Mouse (Mus musculus) adrenal gland, postnatal 4 days (tissue): ENCODE results near the gene Rhot1. TPM values are rescaled to one million over a fixed set of nuclear protein-coding genes. Genes with fewer than 3 reads are reported as not detected.
"Not testable (repeated sequence)": the region's sequence is repeated elsewhere in the genome, so short reads cannot be mapped to it uniquely, and the experiment has no call there.

Source experiments
- DNase-seq, 2 experiments: peaks; one replicate each; pipeline ENCODE4 v3.0.0; 2021 to 2022; ENCODE audit warnings: low spot score in 2 of 2, mixed read lengths in 2 of 2
- long read RNA-seq, 2 experiments: library from polyadenylated mRNA; stranded (forward); transcript quantifications; one replicate each; pipeline ENCODE4 v2.0.0; 2021
- total RNA-seq, 2 experiments: library from RNA; stranded (reverse); gene quantifications; 2 replicates each; pipeline ENCODE4 v1.2.3; 2021

Gene Rhot1
- total RNA-seq, result 10 to 100 TPM; 61.4 to 65.9 TPM
- long read RNA-seq, experiment 1, full-length matches to known transcripts, result 37 of 52 reads
- long read RNA-seq, experiment 1, partial matches to known transcripts, result 5 of 52 reads
- long read RNA-seq, experiment 1, other reads (novel, unspliced or antisense), result 10 of 52 reads
- long read RNA-seq, experiment 2, full-length matches to known transcripts, result 91 of 116 reads
- long read RNA-seq, experiment 2, partial matches to known transcripts, result 8 of 116 reads
- long read RNA-seq, experiment 2, other reads (novel, unspliced or antisense), result 17 of 116 reads

DNA sequence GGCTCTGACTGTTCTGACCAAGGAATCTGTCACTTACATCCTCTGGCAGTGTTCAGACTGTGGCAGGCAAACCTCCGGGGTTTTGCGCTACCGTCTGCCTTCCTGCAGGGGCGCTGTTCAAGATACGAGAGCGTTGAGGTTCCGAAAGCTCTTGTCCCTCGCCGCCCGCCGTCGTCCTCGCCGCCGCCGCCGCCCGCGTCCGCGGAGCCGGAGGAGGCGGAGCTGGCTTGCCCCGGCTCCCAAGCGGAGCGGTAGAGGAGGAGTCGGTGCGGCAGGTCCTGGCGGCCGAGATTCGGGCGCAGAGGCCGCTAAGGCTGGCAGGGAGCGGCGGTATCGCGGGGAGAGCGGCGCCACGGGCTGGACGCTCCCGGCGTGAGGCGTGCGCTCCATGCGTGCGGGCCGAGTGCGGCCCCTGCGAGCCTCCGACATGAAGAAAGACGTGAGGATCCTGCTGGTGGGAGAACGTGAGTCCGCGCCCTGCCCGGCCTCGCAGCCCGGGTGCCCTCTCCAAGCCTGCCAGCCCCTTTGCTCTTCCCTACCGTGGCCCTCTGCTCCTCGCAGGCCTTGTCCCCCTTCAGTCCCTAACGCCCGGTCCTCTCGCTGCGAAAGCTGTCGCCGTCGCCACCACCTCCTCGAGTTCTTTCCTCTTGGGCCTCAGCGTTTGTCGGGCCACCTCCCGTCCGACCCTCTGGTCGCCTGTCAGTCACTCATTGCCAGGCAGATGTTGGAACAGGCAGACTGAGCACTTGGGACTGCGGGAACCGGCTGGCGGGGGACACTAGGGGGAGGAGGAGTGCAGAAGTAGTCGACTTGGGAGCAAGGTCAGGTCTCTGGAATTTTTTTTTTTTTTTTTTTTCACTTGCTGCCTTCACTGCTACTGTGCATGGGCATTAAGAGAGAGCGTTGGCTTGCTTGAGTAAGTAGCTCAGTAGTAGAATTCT is at the start of gene Rhot1:
Rhot1 (plus strand) TSS at position 160 of the 941 bp plus-strand sequence.
- DNase-seq, result peak; percentile 95 to 96

DNA sequence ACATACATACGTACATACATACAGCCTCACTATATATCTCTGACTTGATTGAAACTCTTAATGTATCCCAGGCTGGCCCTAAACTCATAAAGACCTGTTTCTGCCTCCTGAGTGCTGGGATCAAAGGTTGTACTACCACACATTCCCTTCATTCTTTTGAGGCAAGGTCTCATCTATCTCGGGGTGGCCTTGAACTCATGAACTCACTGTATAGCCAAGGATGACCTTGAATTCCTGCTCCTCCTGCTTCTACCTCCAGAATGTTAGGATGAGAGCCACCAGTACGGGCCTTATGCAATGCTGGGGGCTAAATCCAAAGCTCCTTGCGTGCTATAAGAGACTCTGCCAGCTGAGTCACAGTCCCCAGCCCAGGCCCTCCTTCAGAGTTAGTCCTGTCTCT is 47.8 kb upstream of the Rhot1 start:
- no peak for DNase-seq

DNA sequence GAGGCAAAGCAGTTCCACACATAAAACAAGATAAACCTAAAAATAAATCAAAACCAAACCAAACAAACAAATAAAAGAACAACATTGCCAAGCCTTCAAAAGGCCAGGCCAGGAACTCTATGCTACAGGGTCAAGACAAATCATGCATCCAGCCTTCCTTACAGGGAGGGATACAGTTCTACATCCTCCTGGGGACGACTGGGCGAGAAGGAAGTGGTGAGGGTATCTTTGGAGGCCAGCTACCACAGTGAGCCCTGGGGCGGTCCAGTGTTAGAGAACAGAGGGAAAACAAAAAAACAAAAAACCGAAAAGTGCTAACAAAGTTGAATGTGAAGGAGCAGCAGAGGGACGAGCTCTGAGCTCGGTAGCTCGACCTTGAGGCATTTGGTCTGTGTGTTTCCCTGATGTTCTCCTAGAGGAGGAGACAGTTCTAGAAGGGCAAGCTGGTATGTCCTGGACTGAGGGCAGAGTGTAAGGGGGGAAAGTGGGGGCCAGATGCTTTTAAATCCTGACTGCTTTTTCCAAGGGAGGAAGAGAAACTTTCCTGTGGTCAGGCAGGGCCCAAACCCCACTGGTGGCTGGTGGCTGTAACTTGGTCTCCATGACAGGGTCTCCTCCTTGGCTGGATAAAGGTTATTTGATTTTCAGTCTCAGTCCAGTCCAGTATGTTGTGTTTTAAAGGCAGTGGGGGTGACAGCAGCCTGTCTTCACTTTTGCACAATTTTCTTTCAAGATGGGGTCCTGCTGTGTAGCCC is 45.3 kb upstream of the Rhot1 start:
- DNase-seq, result no peak

DNA sequence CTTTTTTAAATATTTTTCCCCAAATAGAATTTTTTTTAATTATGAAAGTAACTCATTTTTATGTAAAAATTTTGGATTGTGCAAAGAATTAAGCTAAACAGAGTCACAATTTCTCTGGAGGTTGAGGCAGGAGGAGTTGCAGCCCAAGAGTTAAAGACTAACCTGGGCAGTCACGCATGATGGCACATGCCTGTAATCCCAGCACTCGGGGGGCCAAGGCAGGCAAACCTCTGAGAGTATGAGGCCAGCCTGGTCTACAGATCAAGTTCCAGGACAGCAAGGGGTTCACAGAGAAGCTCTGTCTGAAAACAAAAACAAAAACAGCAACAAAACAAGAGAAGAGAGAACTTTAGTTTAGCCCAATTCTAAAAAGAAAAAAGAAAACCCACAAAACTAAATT is 44.6 kb upstream of the Rhot1 start:
- no peak for DNase-seq

- no peak for DNase-seq
Observed at GRCm38 (mm10) chr11:80168121-80168520, 40.7 kb upstream of the Rhot1 start.

GRCm38 (mm10) chr11:80168611-80169249 is 40.1 kb upstream of the Rhot1 start:
- no peak for DNase-seq

GRCm38 (mm10) chr11:80169629-80170028 is 39.2 kb upstream of the Rhot1 start:
- no peak for DNase-seq

DNA sequence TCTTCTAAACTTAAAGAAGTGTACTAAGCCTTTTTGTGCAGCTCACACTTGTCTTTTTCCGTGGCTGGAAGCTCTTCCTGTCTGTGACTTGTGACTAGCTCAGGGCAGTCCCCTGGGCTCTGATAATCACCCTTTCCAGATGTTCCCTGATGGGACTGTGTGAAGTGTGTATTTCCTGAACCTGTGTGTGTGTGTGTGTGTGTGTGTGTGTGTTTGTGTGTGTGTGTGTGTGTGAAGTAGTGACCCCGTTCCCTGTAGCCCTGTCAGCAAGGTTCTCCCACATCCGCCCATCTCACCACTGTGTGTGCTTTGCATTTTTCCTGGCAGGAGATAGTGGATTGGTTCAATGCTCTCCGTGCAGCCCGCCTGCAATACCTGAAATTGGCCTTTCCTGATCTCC is 38.5 kb upstream of the Rhot1 start:
- DNase-seq, result no peak

GRCm38 (mm10) chr11:80171884-80172283 is 36.9 kb upstream of the Rhot1 start:
- DNase-seq, result no peak

DNA sequence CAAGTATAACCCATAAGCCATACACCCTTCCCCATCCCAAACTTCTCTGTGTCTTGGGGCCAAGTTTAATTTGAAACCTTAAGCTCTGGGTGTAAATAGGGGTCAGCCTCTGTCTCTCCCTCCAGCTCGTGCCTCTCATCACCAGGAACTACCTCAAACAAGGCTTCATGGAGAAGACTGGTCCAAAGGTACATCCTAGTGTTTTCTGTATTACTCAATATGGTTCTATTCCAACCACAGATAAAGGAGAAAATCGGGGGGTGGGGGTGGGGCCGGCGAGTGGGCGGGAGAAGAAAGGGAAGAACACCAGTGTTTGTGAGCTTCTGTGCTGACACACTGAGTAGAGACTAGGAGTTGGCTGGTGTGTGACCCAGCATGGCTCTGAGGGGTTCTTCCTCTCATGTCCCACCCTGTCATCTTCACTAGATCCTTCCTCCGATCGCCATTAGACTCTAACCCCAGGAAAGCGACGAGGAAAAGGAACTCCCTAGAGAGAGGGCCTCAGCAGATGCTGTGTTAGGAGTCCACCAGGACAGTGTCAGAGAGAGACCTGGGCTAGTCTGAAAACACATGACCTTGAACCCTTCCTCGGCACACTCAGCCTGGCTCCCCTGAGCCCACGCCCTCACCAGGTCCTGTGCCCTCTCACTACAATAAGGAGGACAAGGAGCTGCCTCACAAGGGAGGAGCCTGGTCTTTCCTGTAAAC is 34.7 kb upstream of the Rhot1 start:
- DNase-seq, result no peak

- DNase-seq, result no peak
Observed at GRCm38 (mm10) chr11:80176911-80177895, 31.6 kb upstream of the Rhot1 start.

DNA sequence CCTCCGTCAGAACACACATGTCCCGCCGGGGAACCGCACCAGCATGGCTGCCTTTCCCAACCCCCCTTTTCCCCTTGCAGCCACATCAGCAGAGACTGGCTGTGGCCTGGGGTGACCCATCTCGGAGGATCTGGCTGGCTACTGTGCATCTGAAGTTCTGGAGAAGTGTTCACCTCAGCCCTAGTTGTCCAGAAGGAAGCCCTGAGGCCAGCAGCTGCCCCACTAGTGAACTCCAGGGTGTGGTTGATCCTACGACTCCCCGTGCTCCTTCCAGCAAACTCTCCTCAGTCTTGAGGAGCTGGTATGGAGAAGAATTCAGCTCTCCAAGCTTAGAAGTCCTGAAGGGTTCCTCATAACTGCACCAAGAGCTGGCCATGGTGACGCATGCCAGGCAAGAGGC is 30.5 kb upstream of the Rhot1 start:
- no peak for DNase-seq

GRCm38 (mm10) chr11:80181021-80181749 is 27.6 kb upstream of the Rhot1 start:
- DNase-seq, result no peak

DNA sequence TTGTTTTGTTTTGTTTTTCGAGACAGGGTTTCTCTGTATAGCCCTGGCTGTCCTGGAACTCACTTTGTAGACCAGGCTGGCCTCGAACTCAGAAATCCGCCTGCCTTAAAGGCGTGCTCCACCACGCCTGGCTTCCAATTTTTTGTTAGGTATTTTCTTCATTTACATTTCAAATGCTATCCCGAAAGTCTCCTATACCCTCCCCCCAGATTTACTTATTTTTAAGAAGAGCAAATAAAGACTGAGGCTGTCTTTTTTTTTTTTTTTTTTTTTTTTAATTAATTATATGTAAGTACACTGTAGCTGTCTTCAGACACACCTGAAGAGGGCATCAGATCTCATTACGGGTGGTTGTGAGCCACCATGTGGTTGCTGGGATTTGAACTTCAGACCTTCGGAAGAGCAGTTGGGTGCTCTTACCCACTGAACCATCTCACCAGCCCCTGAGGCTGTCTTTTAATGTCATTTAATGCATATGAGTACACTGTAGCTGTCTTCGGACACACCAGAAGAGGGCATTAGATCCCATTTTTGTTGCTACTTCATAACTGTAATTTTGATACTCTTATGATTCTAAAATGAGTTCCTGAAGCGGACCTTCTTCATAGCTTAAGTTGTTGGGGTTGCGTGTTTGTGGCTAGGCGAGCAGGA is 25.6 kb upstream of the Rhot1 start:
- DNase-seq, result not testable (repeated sequence)

DNA sequence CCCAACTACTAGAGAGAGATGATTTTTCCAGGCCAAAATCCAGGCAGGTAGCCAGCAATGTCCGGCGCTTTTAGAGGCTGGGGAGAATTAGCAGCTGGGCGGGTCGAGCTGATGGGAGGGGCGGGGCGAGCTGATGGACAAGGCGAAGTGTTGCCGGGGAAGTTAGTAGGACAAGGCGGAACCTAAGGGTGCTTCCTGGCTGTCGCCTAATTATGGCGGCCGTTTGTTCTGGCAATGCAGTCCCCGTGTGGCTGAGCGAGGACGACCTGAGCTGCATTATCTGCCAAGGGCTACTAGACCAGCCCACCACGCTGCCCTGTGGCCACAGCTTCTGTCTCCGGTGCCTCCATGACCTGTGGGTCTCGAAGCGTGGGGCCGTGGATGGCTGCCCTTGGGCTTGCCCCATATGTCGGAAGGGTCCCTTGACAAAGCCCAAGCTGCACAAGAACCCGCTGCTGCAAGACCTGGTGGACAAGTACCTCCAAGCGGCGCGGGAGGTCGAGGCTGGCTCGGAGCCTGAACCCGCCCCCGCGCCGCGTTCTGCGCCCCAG is 25.0 kb upstream of the Rhot1 start, which contains the start of gene Rnf135:
Rnf135 (plus strand) TSS at position 147 of the 551 bp plus-strand sequence.
- DNase-seq, result peak; percentile 72 to 87

- no peak for DNase-seq
Observed at GRCm38 (mm10) chr11:80184531-80185071, 24.2 kb upstream of the Rhot1 start.

DNA sequence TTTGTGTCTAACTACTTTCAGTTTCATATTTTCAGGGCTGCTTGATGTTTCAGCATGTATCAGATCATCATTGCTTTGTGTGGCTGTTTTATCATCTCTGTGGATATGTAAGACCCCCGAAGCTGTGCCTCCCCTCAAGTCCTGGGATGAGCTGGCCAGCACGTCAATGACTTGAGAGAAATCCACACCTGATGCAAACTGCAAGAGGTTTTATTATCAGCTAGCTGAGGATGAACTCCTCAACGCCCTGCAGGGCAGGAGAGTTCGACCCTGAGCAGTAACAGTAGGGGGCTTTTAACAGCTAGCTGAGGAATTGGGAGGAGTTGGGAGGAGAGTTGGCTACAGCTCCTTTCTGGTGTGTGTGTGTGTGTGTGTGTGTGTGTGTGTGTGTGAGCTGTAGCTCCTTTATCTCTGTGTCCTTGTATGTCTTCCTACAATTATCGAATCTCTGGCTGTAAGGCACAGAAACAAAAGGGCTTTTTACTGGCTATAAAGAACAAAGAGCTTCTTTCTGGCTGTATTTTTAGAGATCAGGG is 23.3 kb upstream of the Rhot1 start:
- DNase-seq, result not testable (repeated sequence)
